18 mouse cellular contexts compared by ENCODE assay signal in the genomic region with DNA sequence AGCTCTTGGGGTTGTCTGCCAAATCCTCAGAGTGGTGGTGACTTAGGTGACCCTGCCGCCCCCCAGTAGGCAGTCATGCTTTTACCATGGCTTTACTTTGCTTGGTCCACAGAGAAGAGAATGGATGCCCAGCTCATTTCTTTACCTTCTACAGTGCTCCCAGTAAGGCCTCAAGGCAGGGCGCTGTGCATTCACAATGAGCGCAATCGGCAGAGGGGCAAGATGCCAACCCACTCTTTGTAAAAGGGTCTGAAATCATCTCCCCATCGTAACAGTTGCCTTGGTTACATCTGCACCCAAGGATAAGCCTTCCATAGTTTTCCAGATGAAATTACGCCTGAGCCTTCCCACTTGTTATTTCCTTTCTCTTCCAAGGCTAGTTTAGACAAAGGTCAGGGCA. TPM values are rescaled to one million over a fixed set of nuclear protein-coding genes. Genes with fewer than 3 reads are reported as not detected.
DNase-seq lines count a peak whose midpoint lies in the region; ATAC-seq lines count a peak whose summit lies in the region.
"Had no signal": no experiment of that assay in that cellular context is flagged by ENCODE, and none has a peak within 500 bp of the region (broad histone marks: within the 10 kb centered on the region; RNA-seq: fewer than 3 reads in every experiment).

No protein-coding gene starts in this region.

- peak; percentile 76 for ATAC-seq in forebrain, embryonic 16.5 days
- peak; percentile 55 for ATAC-seq in hindbrain, embryonic 15.5 days (ENCODE audit: low FRiP score, low read depth)
- no peak for ATAC-seq in midbrain, embryonic 14.5 days (ENCODE audit: low FRiP score, low TSS enrichment)
- ATAC-seq: CD4-positive, CD25-positive, alpha-beta regulatory T cell, adult 4 months; lung, postnatal 0 days had no signal

- H3K9me3 ChIP-seq in forebrain, embryonic 16.5 days (ENCODE audit: control insufficient read depth, low read length), result no peaks in the 10 kb centered on the region
- H3K9me3 ChIP-seq in hindbrain, embryonic 15.5 days, result no peaks in the 10 kb centered on the region
- H3K9me3 ChIP-seq in midbrain, embryonic 14.5 days (ENCODE audit: control insufficient read depth, low read length), result no peaks in the 10 kb centered on the region
- H3K9me3 ChIP-seq: heart, embryonic 13.5 days had no signal

- H3K27me3 ChIP-seq in forebrain, embryonic 16.5 days (replicated peaks; ENCODE audit: control insufficient read depth, insufficient read depth, low read length), result no peaks in the 10 kb centered on the region; the same call in 1 of the 2 replicates
- H3K27me3 ChIP-seq in hindbrain, embryonic 15.5 days, result no peaks in the 10 kb centered on the region
- no peaks in the 10 kb centered on the region for H3K27me3 ChIP-seq in midbrain, embryonic 14.5 days (ENCODE audit: control insufficient read depth, insufficient read depth, low read length)
- H3K27me3 ChIP-seq: heart, embryonic 13.5 days had no signal

- 0 out of 2 replicates have a peak overlapping the region, but pooled peaks have one; percentile 6 for H3K9ac ChIP-seq in forebrain, embryonic 16.5 days (replicated peaks; ENCODE audit: low read depth, low read length)
- no peak overlapping the region for H3K9ac ChIP-seq in hindbrain, embryonic 15.5 days
- H3K9ac ChIP-seq in midbrain, embryonic 14.5 days (replicated peaks; ENCODE audit: low read length), result no peak overlapping the region
- H3K9ac ChIP-seq: heart, embryonic 13.5 days; liver, embryonic 14.5 days had no signal

- peaks cover 20% of the 10 kb centered on the region for H3K4me1 ChIP-seq in forebrain, embryonic 16.5 days (replicated peaks; ENCODE audit: control insufficient read depth, insufficient read depth, low read length)
- H3K4me1 ChIP-seq in hindbrain, embryonic 15.5 days (replicated peaks), result peaks cover 41% of the 10 kb centered on the region
- H3K4me1 ChIP-seq in midbrain, embryonic 14.5 days (ENCODE audit: control insufficient read depth, insufficient read depth, low read length), result peaks cover 24% of the 10 kb centered on the region

- intact Hi-C loops in left cerebral cortex, postnatal 14 days (cut with DNase I), result no loop called here
- intact Hi-C loops in left cerebral cortex, postnatal 36 days (cut with DNase I), result loop anchor here (10.0 kb wide), 1 partner anchor 356 kb away; no protein-coding TSS in a partner anchor

- H3K27ac ChIP-seq in forebrain, embryonic 16.5 days (ENCODE audit: low read length), result no peak overlapping the region
- peak overlapping the region; percentile 60 for H3K27ac ChIP-seq in hindbrain, embryonic 15.5 days (replicated peaks)
- peak overlapping the region; percentile 57 for H3K27ac ChIP-seq in midbrain, embryonic 14.5 days (replicated peaks; ENCODE audit: low read depth, low read length)
- H3K27ac ChIP-seq: heart, embryonic 13.5 days; liver, embryonic 14.5 days had no signal

- H3K4me2 ChIP-seq in forebrain, embryonic 16.5 days (ENCODE audit: low read length), result peak overlapping the region; percentile 8; the same call in 1 of the 2 replicates
- H3K4me2 ChIP-seq in hindbrain, embryonic 15.5 days, result no peak overlapping the region
- H3K4me2 ChIP-seq in midbrain, embryonic 14.5 days (ENCODE audit: low read length), result no peak overlapping the region
- H3K4me2 ChIP-seq: heart, embryonic 13.5 days had no signal

- WGBS in forebrain, embryonic 16.5 days, result 30% methylated on average over 6 of the region's 6 CpGs
- WGBS in hindbrain, embryonic 15.5 days, result 34% methylated on average over 6 of the region's 6 CpGs
- WGBS in midbrain, embryonic 14.5 days, result 57% methylated on average over 6 of the region's 6 CpGs

- no peak overlapping the region for H3K4me3 ChIP-seq in forebrain, embryonic 16.5 days (replicated peaks; ENCODE audit: low read length)
- H3K4me3 ChIP-seq in hindbrain, embryonic 15.5 days, result no peak overlapping the region
- H3K4me3 ChIP-seq in midbrain, embryonic 14.5 days (replicated peaks; ENCODE audit: low read depth, low read length), result no peak overlapping the region
- H3K4me3 ChIP-seq: heart, embryonic 13.5 days had no signal

- DNase-seq in left cerebral cortex, postnatal 14 days (ENCODE audit: low spot score in 2 of 2), result peak; percentile 58 to 68
- DNase-seq in left cerebral cortex, postnatal 36 days (ENCODE audit: low spot score in 2 of 2), result no peak
- peak; percentile 76 for DNase-seq in midbrain, embryonic 14.5 days
- DNase-seq in urinary bladder, adult 2 months (ENCODE audit: low spot score), result no peak
- DNase-seq in lung, postnatal 14 days, result no peak
- no peak for DNase-seq in kidney, postnatal 4 days
- DNase-seq: adrenal gland, adult 2 months; cerebellum, adult 2 months; gastrocnemius, postnatal 36 days; kidney, adult 8-10 months; thymus, postnatal 4 days had no signal

- no peaks in the 10 kb centered on the region for H3K36me3 ChIP-seq in forebrain, embryonic 16.5 days (ENCODE audit: control insufficient read depth, insufficient read depth)
- no peaks in the 10 kb centered on the region for H3K36me3 ChIP-seq in hindbrain, embryonic 15.5 days
- peaks cover 24% of the 10 kb centered on the region; the same call in 1 of the 2 replicates for H3K36me3 ChIP-seq in midbrain, embryonic 14.5 days (ENCODE audit: control insufficient read depth, insufficient read depth, low read length)

RNA-seq across cellular contexts. Expression of gene Lrrc4, which starts 58.9 kb away (rescaled TPM):
- total RNA-seq in left cerebral cortex, postnatal 14 days (2021), result 10 to 100 TPM; 85.2 to 95.7 TPM
- 100 to 1,000 TPM in 1 of 2 experiments, 10 to 100 TPM in 1; 95.8 to 105 TPM for total RNA-seq in left cerebral cortex, postnatal 36 days (2021)
- 7.4 and 8.4 TPM in 2 replicates for polyA plus RNA-seq in forebrain, embryonic 16.5 days (2015; fragmentation: Nextera tagmentation; extraction: Ambion mirVana)
- polyA plus RNA-seq in hindbrain, embryonic 15.5 days (2015; fragmentation: Nextera tagmentation; extraction: Ambion mirVana), result 6.8 and 7.1 TPM in 2 replicates
- 7.5 and 8.3 TPM in 2 replicates for polyA plus RNA-seq in midbrain, embryonic 14.5 days (2014; fragmentation: Nextera tagmentation; extraction: Ambion mirVana)
- 1.8 and 2.6 TPM in 2 replicates for polyA plus RNA-seq in urinary bladder, adult 2 months (2012; rRNA removed)
- total RNA-seq: hematopoietic stem cell, adult 5-6 weeks had no signal

Comparison
In these comparisons a context has a peak if more than half of its experiments do, and no peak if none do; other contexts are left out.
1. DNase-seq: peak in left cerebral cortex, postnatal 14 days (2 of 2) and midbrain, embryonic 14.5 days (single experiment); none in left cerebral cortex, postnatal 36 days (0 of 2), urinary bladder, adult 2 months (single experiment), lung, postnatal 14 days (single experiment) and kidney, postnatal 4 days (0 of 2).